Mouse (Mus musculus) ES-E14 (cell line): ENCODE measurements at regions not wholly inside any gene's neighbourhood (a gene's known extent, or its start where the extent isn't known, plus 50 kb on each side); places are given as distances from the start of the nearest gene placed in this dataset.
A peak's percentile ranks its signal among the peaks of the same experiment; 100 is the strongest.

Experiments used
- DNase-seq: peaks from one replicate; pipeline ENCODE4 v3.0.0-alpha.2; 2013; ENCODE audit warnings: low read depth, low spot score
- H3K27ac ChIP-seq: 2 replicates; pipeline ENCODE4 v1.5.1; 2012; ENCODE audit warnings: low read depth, mild to moderate bottlenecking, low read length, moderate library complexity, mixed read lengths; ENCODE audit not compliant: poor library complexity, insufficient read depth, severe bottlenecking
- H3K36me3 ChIP-seq: 2 replicates; pipeline ENCODE4 v1.6.1; 2012; ENCODE audit warnings: mild to moderate bottlenecking, low read length, moderate library complexity, mixed read lengths; ENCODE audit not compliant: control insufficient read depth, poor library complexity, insufficient read depth, severe bottlenecking
- H3K4me1 ChIP-seq, 2 experiments: fragments of 150-350 bp in 1 of 2; sonication (generic) in 1 of 2; 2 replicates each; pipeline ENCODE4 v1.6.1; 2012; ENCODE audit warnings: low read length in 2 of 2, mild to moderate bottlenecking in 1 of 2, mixed read lengths in 1 of 2; ENCODE audit not compliant: control insufficient read depth in 2 of 2, insufficient read depth in 2 of 2, poor library complexity in 1 of 2
- H3K4me3 ChIP-seq, 2 experiments: fragments of 150-350 bp in 1 of 2; sonication (generic) in 1 of 2; 2 replicates each; pipeline ENCODE4 v1.5.1; 2012; ENCODE audit warnings: low read length in 2 of 2, low read depth in 1 of 2, mild to moderate bottlenecking in 1 of 2, mixed read lengths in 1 of 2; ENCODE audit not compliant: insufficient read depth in 1 of 2, poor library complexity in 1 of 2, severe bottlenecking in 1 of 2
- H3K9ac ChIP-seq: 2 replicates; pipeline ENCODE4 v1.6.1; 2012; ENCODE audit warnings: low read depth, mild to moderate bottlenecking, low read length, mixed read lengths; ENCODE audit not compliant: poor library complexity, insufficient read depth, severe bottlenecking
- H3K9me3 ChIP-seq: fragments of 150-350 bp; sonication (generic); 2 replicates; pipeline ENCODE4 v1.6.1; 2012; ENCODE audit warnings: low read depth, mild to moderate bottlenecking, low read length; ENCODE audit not compliant: control insufficient read depth, insufficient read depth
- CHD2 ChIP-seq: IDR thresholded peaks from 2 replicates; pipeline ENCODE4 v1.6.1; 2014; ENCODE audit warnings: mild to moderate bottlenecking, low read depth, low read length, inconsistent platforms
- HCFC1 ChIP-seq: IDR thresholded peaks from 2 replicates; pipeline ENCODE4 v1.6.1; 2012; ENCODE audit warnings: low read length, inconsistent platforms, borderline replicate concordance; ENCODE audit not compliant: insufficient read depth
- MAFK ChIP-seq: IDR thresholded peaks from 2 replicates; pipeline ENCODE4 v1.6.1; 2014; ENCODE audit warnings: mild to moderate bottlenecking, low read depth, low read length, inconsistent platforms; ENCODE audit not compliant: insufficient read depth
- ZC3H11A ChIP-seq: IDR thresholded peaks from 2 replicates; pipeline ENCODE4 v1.6.1; 2012; ENCODE audit warnings: low read depth, mild to moderate bottlenecking, inconsistent platforms, low read length, borderline replicate concordance
- ZNF384 ChIP-seq: IDR thresholded peaks from 2 replicates; pipeline ENCODE4 v1.6.1; 2012; ENCODE audit warnings: low read depth, low read length, inconsistent platforms
- in situ Hi-C, 2 experiments: fragments of 600-800 bp; cut with MboI; formaldehyde crosslinking; loops; one replicate each; pipeline ENCODE4 v1.15.1; 2025; ENCODE audit warnings: low sequenced_read_pairs in 2 of 2, inconsistent platforms in 1 of 2; ENCODE audit not compliant: unreplicated experiment in 2 of 2

GRCm38 (mm10) chr6:98467563-98467962 is 125.0 kb upstream of the Gm765 start:
- Histone ChIP-seq H3K9ac (no peak overlapping the region), H3K36me3 (no peaks in the 10 kb centered on the region), H3K27ac (no peak overlapping the region), H3K4me1 (no peaks in the 10 kb centered on the region), H3K4me3 (no peak overlapping the region), H3K9me3 (no peaks in the 10 kb centered on the region)
- TF ChIP-seq HCFC1: no peak
- TF ChIP-seq ZC3H11A: no peak
- DNase-seq: no peak
- in situ Hi-C loops: no loop called here

- in situ Hi-C loops: no loop called here
- no peaks in the 10 kb centered on the region for H3K9me3 ChIP-seq
- no peak overlapping the region for H3K9ac ChIP-seq
- DNase-seq: no peak
- H3K4me3 ChIP-seq: no peak overlapping the region
- H3K27ac ChIP-seq: no peak overlapping the region
- no peaks in the 10 kb centered on the region for H3K36me3 ChIP-seq
- no peak for TF ChIP-seq MAFK
- no peak for TF ChIP-seq CHD2
- no peak for TF ChIP-seq HCFC1
- TF ChIP-seq ZC3H11A: no peak
- TF ChIP-seq ZNF384: no peak
- no peaks in the 10 kb centered on the region for H3K4me1 ChIP-seq
Measured at GRCm38 (mm10) chr6:98452277-98452676, 109.7 kb upstream of the Gm765 start.

GRCm38 (mm10) chr6:98435676-98436075 is 93.1 kb upstream of the Gm765 start:
- no peak for TF ChIP-seq ZC3H11A
- TF ChIP-seq MAFK: no peak
- no peak for TF ChIP-seq ZNF384
- TF ChIP-seq HCFC1: no peak
- TF ChIP-seq CHD2: no peak

DNA sequence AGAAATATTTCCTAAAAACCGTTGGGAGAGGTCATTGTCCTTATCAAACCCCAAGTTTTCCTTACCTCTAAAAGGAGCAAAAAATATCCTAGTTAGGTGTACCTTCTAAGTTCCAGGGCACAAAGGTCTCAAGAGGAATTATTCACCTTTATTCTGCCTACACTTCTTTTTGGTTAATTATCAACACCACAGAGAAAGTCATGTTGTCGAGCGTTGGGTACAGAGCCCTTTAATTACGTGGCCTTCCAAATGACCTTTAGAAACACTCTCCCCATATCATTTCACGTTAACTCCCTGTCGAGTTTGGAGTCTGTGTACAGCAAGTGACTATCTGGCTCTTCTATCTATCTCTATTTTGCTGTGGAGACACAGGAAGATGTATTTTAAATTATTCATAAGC is 90.7 kb upstream of the Gm765 start:
- Histone ChIP-seq H3K9me3 (no peaks in the 10 kb centered on the region), H3K36me3 (no peaks in the 10 kb centered on the region), H3K27ac (no peak overlapping the region), H3K4me3 (no peak overlapping the region), H3K4me1 (peaks cover 0 to 5% of the 10 kb centered on the region in 2 experiments; a peak in 1 of 4 replicates), H3K9ac (no peak overlapping the region)
- no peak for DNase-seq
- in situ Hi-C loops: no loop called here
- TF ChIP-seq ZNF384 (no peak), HCFC1 (no peak)

More at GRCm38 (mm10) chr6:98435676-98436075, 93.1 kb upstream of the Gm765 start:
- Histone ChIP-seq H3K36me3 (no peaks in the 10 kb centered on the region), H3K4me1 (peaks cover 0 to 5% of the 10 kb centered on the region in 2 experiments; a peak in 1 of 4 replicates), H3K9ac (no peak overlapping the region), H3K4me3 (no peak overlapping the region), H3K9me3 (no peaks in the 10 kb centered on the region), H3K27ac (no peak overlapping the region)
- in situ Hi-C loops: no loop called here
- peak; percentile 65 for DNase-seq

GRCm38 (mm10) chr6:98429120-98429519 is 86.6 kb upstream of the Gm765 start:
- DNase-seq: no peak
- no peaks in the 10 kb centered on the region for H3K36me3 ChIP-seq
- no peaks in the 10 kb centered on the region for H3K9me3 ChIP-seq
- no peaks in the 10 kb centered on the region for H3K4me1 ChIP-seq
- H3K27ac ChIP-seq: no peak overlapping the region
- in situ Hi-C loops: no loop called here
- H3K4me3 ChIP-seq: no peak overlapping the region
- H3K9ac ChIP-seq: no peak overlapping the region
- TF ChIP-seq CHD2: no peak
- TF ChIP-seq ZNF384: no peak
